Mouse (Mus musculus) olfactory bulb, adult 2 months (tissue): Measurements from ENCODE around the gene Srrt. TPM values are rescaled to one million over a fixed set of nuclear protein-coding genes. Genes with fewer than 3 reads are reported as not detected.
A peak's percentile ranks its signal among the peaks of the same experiment; 100 is the strongest.

Experiments used
- H3K27ac ChIP-seq: fragments of 200-500 bp; 2 replicates; pipeline ENCODE4 v1.5.1; 2012; ENCODE audit warnings: low read depth, low read length; ENCODE audit not compliant: insufficient read depth
- H3K4me1 ChIP-seq: fragments of 200-500 bp; 2 replicates; pipeline ENCODE4 v1.6.1; 2012; ENCODE audit warnings: low read length; ENCODE audit not compliant: control insufficient read depth, insufficient read depth
- H3K4me3 ChIP-seq: fragments of 200-500 bp; 2 replicates; pipeline ENCODE4 v1.5.1; 2012; ENCODE audit warnings: mild to moderate bottlenecking, low read depth, low read length, moderate library complexity; ENCODE audit not compliant: insufficient read depth
- CTCF ChIP-seq: fragments of 200-500 bp; IDR thresholded peaks from 2 replicates; pipeline ENCODE4 v1.5.1; 2012; ENCODE audit warnings: low read depth, mild to moderate bottlenecking, low read length, moderate library complexity; ENCODE audit not compliant: insufficient read depth
- POLR2A ChIP-seq: fragments of 200-500 bp; IDR thresholded peaks from 2 replicates; pipeline ENCODE4 v1.6.1; 2012; ENCODE audit warnings: mild to moderate bottlenecking, low read depth, low read length, moderate library complexity; ENCODE audit not compliant: insufficient read depth
- WGBS: fragments of 180-500 bp; shearing (Covaris S2); methylation state at CpG from one replicate; pipeline ENCODE4 v1.1.7; 2018; 5-methylcytosine and 5-hydroxymethylcytosine counted together
- polyA plus RNA-seq: library from polyadenylated mRNA; stranded (reverse); fragments of >200 nt; gene quantifications from 2 replicates; pipeline ENCODE4 v1.2.4, GENCODE M21; 2012; ENCODE audit warnings: low replicate concordance; ENCODE audit not compliant: missing spikeins, insufficient read depth, insufficient read length

Srrt gene
- polyA plus RNA-seq, 1 experiment = 488 TPM

GRCm38 (mm10) chr5:137293282-137293681 is 14.2 kb downstream of the Srrt start:
- H3K27ac ChIP-seq = peak overlapping the region; percentile 52
- peak overlapping the region; percentile 40 for H3K4me3 ChIP-seq
- H3K4me1 ChIP-seq = peaks cover 31% of the 10 kb centered on the region
- TF ChIP-seq CTCF (no peak), POLR2A (no peak)
- 0% methylated on average over 15 of the region's 15 CpGs for WGBS

GRCm38 (mm10) chr5:137291381-137291926 is 16.0 kb downstream of the Srrt start:
- WGBS = 85% methylated on average over 15 of the region's 15 CpGs
- no peak overlapping the region for H3K4me3 ChIP-seq
- TF ChIP-seq POLR2A = no peak
- TF ChIP-seq CTCF = no peak
- no peak overlapping the region for H3K27ac ChIP-seq
- H3K4me1 ChIP-seq = peaks cover 37% of the 10 kb centered on the region

- H3K4me3 ChIP-seq = no peak overlapping the region
- 39% methylated on average over 15 of the region's 15 CpGs for WGBS
Observed at GRCm38 (mm10) chr5:137290677-137291076, 16.8 kb downstream of the Srrt start.

GRCm38 (mm10) chr5:137289591-137290365 is 17.7 kb downstream of the Srrt start:
- peaks cover 29% of the 10 kb centered on the region for H3K4me1 ChIP-seq
- TF ChIP-seq CTCF = no peak
- TF ChIP-seq POLR2A = no peak
- peak overlapping the region; percentile 81 for H3K4me3 ChIP-seq
- peak overlapping the region; percentile 27; the same call in 1 of the 2 replicates for H3K27ac ChIP-seq
- 63% methylated on average over 13 of the region's 13 CpGs for WGBS

More at GRCm38 (mm10) chr5:137290677-137291076, 16.8 kb downstream of the Srrt start:
- H3K27ac ChIP-seq = no peak overlapping the region
- H3K4me1 ChIP-seq = peaks cover 33% of the 10 kb centered on the region
- no peak for TF ChIP-seq POLR2A
- TF ChIP-seq CTCF = no peak

- TF ChIP-seq CTCF = peak; percentile 31; the same call in 1 of the 2 replicates
- 0 out of 2 replicates have a peak, but pooled peaks have one; percentile 18 for TF ChIP-seq POLR2A
Observed at GRCm38 (mm10) chr5:137288999-137289470, 18.4 kb downstream of the Srrt start.

GRCm38 (mm10) chr5:137287953-137288743 is 19.3 kb downstream of the Srrt start:
- WGBS = under 1% methylated on average over 53 of the region's 65 CpGs

More at GRCm38 (mm10) chr5:137288999-137289470, 18.4 kb downstream of the Srrt start:
- peaks cover 28% of the 10 kb centered on the region for H3K4me1 ChIP-seq
- 5% methylated on average over 25 of the region's 25 CpGs for WGBS
- peak overlapping the region; percentile 27; the same call in 1 of the 2 replicates for H3K27ac ChIP-seq
- H3K4me3 ChIP-seq = peak overlapping the region; percentile 81

GRCm38 (mm10) chr5:137287032-137287952 is 20.2 kb downstream of the Srrt start, which contains the start of gene Ache:
Gene Ache (plus strand): TSS chr5:137287519.
- Histone ChIP-seq H3K4me1 (peaks cover 21% of the 10 kb centered on the region), H3K27ac (peak within 1 kb of the TSS; percentile 89), H3K4me3 (peak within 1 kb of the TSS; percentile 81)
- TF ChIP-seq CTCF (no peak), POLR2A (peak; percentile 19)
- 2% methylated on average over 40 of the region's 40 CpGs for WGBS

More at GRCm38 (mm10) chr5:137287953-137288743, 19.3 kb downstream of the Srrt start:
- peak overlapping the region; percentile 89 for H3K27ac ChIP-seq
- no peak for TF ChIP-seq POLR2A
- no peak for TF ChIP-seq CTCF
- H3K4me1 ChIP-seq = peaks cover 25% of the 10 kb centered on the region
- peak overlapping the region; percentile 81 for H3K4me3 ChIP-seq

- no peak overlapping the region for H3K27ac ChIP-seq
- under 1% methylated on average over 16 of the region's 16 CpGs for WGBS
- peak overlapping the region; percentile 81 for H3K4me3 ChIP-seq
- peaks cover 21% of the 10 kb centered on the region for H3K4me1 ChIP-seq
- TF ChIP-seq CTCF = peak; percentile 70
- no peak for TF ChIP-seq POLR2A
Observed at GRCm38 (mm10) chr5:137286655-137287031, 20.8 kb downstream of the Srrt start.
